Comparison of ENCODE assay signal across 8 mouse cellular contexts in the genomic region with DNA sequence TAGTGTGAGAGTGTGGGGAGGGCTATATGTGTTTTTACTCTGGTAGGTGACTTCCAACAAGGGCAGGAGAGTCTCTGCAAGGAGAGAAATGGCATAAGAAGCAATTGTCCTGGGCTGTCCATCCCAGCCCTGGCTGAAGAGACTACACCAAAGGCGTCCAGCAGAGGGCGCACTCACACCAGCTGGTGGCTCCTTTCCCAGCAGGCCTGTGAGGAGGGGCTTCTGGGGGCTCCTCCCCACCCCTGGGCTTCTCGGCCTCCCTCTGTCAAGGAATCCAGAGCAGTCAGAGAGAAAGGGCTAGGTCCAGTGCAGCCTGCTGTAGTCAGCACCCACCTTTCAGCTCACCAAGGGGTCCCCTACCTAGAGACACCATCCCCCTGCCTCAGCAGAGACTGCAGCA.
A peak's percentile ranks its signal among the peaks of the same experiment; 100 is the strongest.
DNase-seq lines count a peak whose midpoint lies in the region; ATAC-seq and TF ChIP-seq lines count a peak whose summit lies in the region.

No protein-coding gene starts in this region.

- H3K4me3 ChIP-seq in cerebellum, adult 2 months (replicated peaks; ENCODE audit: insufficient read depth, low read depth, low read length), result no peak overlapping the region
- H3K4me3 ChIP-seq in forebrain, embryonic 16.5 days (replicated peaks; ENCODE audit: low read length), result no peak overlapping the region
- no peak overlapping the region for H3K4me3 ChIP-seq in olfactory bulb, adult 2 months (ENCODE audit: insufficient read depth, low read depth, low read length)

- no peaks in the 10 kb centered on the region for H3K36me3 ChIP-seq in forebrain, embryonic 16.5 days (ENCODE audit: control insufficient read depth, insufficient read depth)

- peak; percentile 87 for TF ChIP-seq CTCF in cerebellum, adult 2 months (IDR thresholded peaks at IDR 0.05; ENCODE audit: borderline replicate concordance, insufficient read depth, low read depth, low read length)
- peak; percentile 77 for TF ChIP-seq CTCF in olfactory bulb, adult 2 months (IDR thresholded peaks at IDR 0.05; ENCODE audit: insufficient read depth, low read depth, low read length)

- no peaks in the 10 kb centered on the region for H3K9me3 ChIP-seq in forebrain, embryonic 16.5 days (ENCODE audit: control insufficient read depth, low read length)

- H3K4me2 ChIP-seq in forebrain, embryonic 16.5 days (ENCODE audit: low read length), result no peak overlapping the region

- ATAC-seq in forebrain, embryonic 16.5 days, result peak; percentile 39; the same call in 1 of the 2 replicates
- ATAC-seq in inflammation-experienced regulatory T-cells, adult 6 months, result no peak

- no peak for TF ChIP-seq POLR2A in cerebellum, adult 2 months (IDR thresholded peaks at IDR 0.05; ENCODE audit: borderline replicate concordance, insufficient read depth, low read length)
- TF ChIP-seq POLR2A in olfactory bulb, adult 2 months (IDR thresholded peaks at IDR 0.05; ENCODE audit: insufficient read depth, low read depth, low read length), result no peak

- H3K27me3 ChIP-seq in cerebellum, adult 2 months (ENCODE audit: control insufficient read depth, insufficient read depth, low read length), result no peaks in the 10 kb centered on the region
- H3K27me3 ChIP-seq in forebrain, embryonic 16.5 days (replicated peaks; ENCODE audit: control insufficient read depth, insufficient read depth, low read length), result peaks cover 36% of the 10 kb centered on the region

- peaks cover 54% of the 10 kb centered on the region for H3K4me1 ChIP-seq in cerebellum, adult 2 months (ENCODE audit: control insufficient read depth, insufficient read depth, low read length)
- H3K4me1 ChIP-seq in forebrain, embryonic 16.5 days (replicated peaks; ENCODE audit: control insufficient read depth, insufficient read depth, low read length), result peaks cover 30% of the 10 kb centered on the region
- H3K4me1 ChIP-seq in olfactory bulb, adult 2 months (ENCODE audit: control insufficient read depth, insufficient read depth, low read length), result peaks cover 77% of the 10 kb centered on the region

- H3K27ac ChIP-seq in cerebellum, adult 2 months (ENCODE audit: insufficient read depth, low read length), result no peak overlapping the region
- H3K27ac ChIP-seq in forebrain, embryonic 16.5 days (ENCODE audit: low read length), result no peak overlapping the region
- H3K27ac ChIP-seq in olfactory bulb, adult 2 months (ENCODE audit: insufficient read depth, low read depth, low read length), result no peak overlapping the region

- WGBS in cerebellum, adult 2 months, result 5% methylated on average over 3 of the region's 3 CpGs
- WGBS in forebrain, embryonic 16.5 days, result 0% methylated on average over 3 of the region's 3 CpGs
- WGBS in olfactory bulb, adult 2 months, result 0% methylated on average over 3 of the region's 3 CpGs

- DNase-seq in left cerebral cortex, adult 18-20 months (ENCODE audit: low spot score in 2 of 2), result peak; percentile 60 to 71
- DNase-seq in left cerebral cortex, adult 11 months (ENCODE audit: low spot score), result no peak
- DNase-seq in NIH3T3 (ENCODE audit: low read depth), result peak; percentile 61
- DNase-seq in cerebellum, adult 2 months, result peak; percentile 53 to 79
- DNase-seq in left cerebral cortex, postnatal 14 days (ENCODE audit: low spot score in 2 of 2), result peak; percentile 50 to 74

- no peak overlapping the region for H3K9ac ChIP-seq in forebrain, embryonic 16.5 days (replicated peaks; ENCODE audit: low read depth, low read length)

- intact Hi-C loops in left cerebral cortex, postnatal 14 days (cut with DNase I), result loop anchor here (2.0 kb wide), 1 partner anchor 165 kb away; no protein-coding TSS in a partner anchor
